Mouse (Mus musculus): ENCODE measurements around the gene Gfer.

Gene Gfer

DNA sequence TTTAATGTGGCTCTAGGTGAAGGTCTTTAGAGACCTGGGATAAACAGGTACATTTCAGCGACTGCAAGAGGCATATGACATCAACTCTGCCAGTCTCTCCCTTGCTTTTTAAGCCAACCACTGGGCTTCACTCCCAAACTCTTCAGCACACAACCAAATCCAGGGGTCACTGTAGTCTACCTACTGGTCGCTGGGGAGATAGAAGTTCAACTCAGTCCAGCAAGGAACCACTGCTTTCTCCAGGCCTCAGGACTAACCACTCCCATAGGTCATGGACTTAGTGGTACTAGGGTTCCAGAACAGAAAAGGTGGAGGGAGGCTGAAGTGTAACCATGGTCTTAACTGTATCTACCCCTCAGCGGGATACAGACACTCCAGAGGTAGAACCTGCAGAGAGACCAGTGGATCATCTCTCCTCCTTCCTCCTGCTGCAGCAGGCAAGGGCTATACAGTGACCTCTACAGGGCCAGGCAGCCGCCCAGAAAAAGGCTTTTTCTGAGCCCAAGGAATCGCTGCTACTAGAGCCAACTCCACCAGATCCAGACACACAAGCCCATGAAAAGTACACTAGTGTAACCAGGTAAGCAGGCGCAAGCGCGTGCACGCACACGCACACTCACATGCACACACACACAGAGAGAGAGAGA is 47.1 kb downstream of the Gfer start:
- DNase-seq (ENCODE audit: low spot score in 2 of 2): no peak

DNA sequence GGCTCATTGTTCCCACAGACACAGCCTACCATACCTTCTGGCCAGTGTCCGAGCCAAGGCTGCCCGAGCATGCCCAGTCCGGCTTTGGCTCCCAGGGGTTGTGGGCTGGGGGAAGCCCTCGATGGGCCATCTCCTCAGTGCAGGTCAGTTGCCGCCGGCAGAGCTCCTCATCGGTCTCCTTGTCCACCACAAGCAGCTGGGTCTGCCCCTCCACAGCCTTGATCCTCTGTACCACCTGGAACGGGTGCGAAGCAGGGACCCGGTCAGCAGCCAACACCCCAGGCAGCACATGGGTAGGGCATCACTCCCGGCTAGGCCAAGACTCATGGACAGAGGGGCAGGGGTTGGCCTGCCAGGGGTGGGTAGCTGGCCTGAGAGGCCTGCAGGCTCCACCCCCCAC is 48.5 kb downstream of the Gfer start:
- no peak for DNase-seq (ENCODE audit: low spot score in 2 of 2)

DNA sequence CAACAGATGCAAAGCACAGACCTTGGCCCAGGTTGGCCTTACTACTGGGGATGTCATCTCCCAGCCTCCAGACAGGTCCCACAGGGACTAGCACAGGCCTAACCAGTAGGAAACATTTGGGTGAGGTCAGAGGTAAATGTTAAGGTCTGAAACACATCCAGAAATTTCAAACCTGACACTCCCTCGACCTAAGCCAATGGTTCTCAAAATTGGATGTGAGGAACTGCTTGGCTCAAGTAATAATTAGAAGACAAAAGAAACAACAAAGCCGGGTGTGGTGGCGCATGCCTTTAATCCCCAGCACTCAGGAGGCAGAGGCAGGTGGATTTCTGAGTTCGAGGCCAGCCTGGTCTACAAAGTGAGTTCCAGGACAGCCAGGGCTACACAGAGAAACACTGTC is 49.6 kb downstream of the Gfer start:
- DNase-seq (ENCODE audit: low spot score in 2 of 2): no peak

DNA sequence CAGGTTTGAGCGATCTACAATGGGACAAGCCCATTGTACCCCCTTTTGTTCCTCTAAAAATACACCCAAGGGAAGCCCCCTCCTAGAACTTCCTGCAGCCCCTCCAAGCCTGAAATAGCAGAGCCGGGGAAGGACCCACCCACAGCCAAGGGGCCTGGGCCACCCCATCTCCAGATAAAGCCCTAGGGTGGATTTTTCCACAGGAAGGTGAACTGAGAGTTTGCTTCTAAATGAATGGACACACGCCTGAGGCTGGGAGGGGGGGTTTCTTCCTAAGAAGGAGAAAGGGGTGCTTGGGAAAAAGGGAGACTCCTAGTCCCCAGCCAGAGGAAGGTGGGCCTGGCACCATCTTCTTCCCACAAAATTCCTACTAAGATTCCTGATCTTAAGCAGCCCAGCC is 50.0 kb downstream of the Gfer start:
- DNase-seq (ENCODE audit: low spot score in 2 of 2): no peak

DNA sequence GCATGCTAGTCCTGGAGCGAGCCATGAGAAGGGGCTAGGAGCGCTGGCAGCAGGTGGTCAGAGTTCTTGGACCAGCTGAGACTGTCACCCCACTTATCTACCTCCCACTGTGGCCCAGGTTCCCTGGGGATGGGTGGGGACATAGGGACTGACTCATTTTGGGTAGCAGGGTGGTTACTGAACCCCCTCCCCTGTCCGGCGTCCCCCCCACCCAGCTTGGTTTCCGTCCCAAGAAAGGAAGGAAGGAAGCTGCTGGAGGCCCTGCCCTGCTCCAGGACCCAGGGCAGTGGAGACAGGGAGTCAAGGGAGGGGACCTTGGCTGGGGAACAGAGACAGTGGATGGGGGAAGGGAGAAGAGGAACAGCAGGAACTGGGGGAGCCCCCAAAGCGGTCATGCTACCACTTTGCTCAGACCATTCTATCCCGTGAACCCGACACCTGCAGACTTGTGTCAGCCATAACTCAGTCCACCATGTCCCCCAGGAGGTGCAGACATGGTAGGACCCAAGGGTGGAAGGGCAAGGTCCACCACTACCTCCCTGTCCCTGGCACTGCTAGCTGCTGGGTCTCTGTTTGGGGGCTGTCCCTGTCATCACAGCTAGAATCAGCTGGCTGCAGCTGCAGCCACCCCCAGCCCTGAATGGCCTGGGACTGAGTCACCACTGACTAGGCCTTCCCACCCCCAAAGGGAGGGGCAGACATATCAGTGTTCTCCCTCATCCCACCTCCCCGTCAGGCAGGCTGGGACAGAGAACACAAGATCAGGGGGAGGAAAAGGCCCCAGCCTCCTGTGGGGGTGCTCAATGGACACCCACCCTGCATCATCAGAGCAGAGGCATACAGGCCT is 50.9 kb downstream of the Gfer start:
- no peak for DNase-seq (ENCODE audit: low spot score in 2 of 2)

DNA sequence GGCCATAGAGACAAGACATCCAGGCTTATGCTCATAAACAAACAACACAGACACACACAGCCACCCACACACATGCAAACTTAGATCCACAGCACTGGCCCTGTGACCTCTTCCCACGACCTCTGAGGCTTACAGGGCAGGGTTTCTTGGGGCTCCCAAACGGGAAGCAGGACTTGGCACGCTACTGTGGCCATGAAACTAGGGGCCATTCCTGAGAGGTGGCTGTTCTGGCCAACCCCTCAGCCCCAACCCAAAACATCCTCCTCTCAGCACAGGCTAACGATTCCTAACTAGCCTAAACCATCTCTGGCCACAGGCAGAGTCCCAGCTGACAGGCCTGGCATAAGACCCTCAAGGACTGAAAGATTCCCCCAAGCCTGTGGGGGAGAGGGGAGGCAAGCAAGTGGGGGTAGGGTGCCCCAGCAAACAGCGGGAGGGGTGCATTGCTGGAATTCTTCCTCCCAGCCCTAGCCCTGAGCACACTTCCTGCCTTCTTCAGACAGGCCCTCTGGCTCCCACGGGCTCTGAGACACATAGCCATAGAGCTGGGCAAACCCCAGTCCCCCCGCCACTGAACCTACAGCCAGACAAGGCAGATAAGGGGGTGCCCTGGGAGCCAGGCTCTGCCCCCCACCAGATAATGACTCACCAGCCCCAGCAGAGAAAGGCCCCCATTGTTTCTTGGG is 51.8 kb downstream of the Gfer start:
- DNase-seq (ENCODE audit: low spot score in 2 of 2): no peak

All from right cerebral cortex, adult 2 months (tissue).